Mouse (Mus musculus): ENCODE results near the gene Cd86. TPM values are rescaled to one million over a fixed set of nuclear protein-coding genes. Genes with fewer than 3 reads are reported as not detected.

Cd86 gene
- 10 to 100 TPM; 22.1 to 29.9 TPM for polyA plus RNA-seq (2017; shearing (Covaris generic))

DNA sequence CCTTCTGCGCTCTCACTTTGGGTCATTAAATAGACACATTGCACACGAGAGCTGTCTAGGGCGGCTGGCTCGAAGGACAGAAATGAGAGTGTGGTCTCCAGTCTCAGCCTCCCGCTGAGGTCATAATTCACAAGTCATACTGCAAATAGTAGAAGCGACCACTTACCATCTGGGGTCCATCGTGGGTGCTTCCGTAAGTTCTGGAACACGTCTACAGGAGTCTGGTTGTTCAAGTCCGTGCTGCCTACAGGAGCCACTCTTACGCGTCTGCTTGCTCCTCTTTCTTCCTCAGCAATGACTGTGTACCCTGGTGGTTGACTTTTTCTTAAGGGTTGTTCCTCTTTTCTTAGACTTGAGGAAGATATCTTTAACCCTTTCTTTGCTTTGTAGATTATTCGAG, at the start of gene Cd86:
Gene Cd86, minus strand, starts transcription at position 300 of the 400 bp plus-strand sequence.

DNA sequence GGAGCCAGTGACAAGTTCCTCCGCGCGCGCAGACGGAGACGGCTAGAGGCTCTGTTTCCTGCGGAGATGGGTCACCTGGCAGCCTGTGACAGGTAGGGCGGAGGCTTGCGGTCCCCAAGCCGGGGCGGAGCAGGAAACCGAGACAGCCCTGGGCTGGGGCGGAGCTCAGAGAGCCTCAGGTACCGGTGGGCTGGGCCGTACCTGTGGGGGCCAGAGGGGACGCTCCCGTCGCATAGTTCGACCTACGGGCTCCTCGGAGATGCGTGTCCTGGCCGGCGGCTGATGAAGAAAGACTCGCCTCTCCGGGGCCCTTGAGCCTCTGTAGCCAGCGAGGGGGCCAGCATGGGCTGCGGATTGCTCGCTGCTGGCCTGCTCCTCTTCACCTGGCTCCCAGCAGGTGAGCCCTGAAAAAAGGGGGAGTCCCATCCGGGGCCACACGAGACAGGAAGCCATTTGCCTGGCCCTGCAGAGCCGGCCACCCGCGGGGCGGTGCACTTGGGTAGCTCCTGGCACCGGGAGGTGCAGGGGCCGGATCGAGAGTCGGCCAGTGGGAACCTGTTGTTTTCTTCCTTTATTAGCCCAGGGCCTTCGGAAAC, 28.0 kb upstream of the Cd86 start, which contains the start of gene Ildr1:
Gene Ildr1, plus strand, starts transcription at position 161 of the 596 bp plus-strand sequence.

DNA sequence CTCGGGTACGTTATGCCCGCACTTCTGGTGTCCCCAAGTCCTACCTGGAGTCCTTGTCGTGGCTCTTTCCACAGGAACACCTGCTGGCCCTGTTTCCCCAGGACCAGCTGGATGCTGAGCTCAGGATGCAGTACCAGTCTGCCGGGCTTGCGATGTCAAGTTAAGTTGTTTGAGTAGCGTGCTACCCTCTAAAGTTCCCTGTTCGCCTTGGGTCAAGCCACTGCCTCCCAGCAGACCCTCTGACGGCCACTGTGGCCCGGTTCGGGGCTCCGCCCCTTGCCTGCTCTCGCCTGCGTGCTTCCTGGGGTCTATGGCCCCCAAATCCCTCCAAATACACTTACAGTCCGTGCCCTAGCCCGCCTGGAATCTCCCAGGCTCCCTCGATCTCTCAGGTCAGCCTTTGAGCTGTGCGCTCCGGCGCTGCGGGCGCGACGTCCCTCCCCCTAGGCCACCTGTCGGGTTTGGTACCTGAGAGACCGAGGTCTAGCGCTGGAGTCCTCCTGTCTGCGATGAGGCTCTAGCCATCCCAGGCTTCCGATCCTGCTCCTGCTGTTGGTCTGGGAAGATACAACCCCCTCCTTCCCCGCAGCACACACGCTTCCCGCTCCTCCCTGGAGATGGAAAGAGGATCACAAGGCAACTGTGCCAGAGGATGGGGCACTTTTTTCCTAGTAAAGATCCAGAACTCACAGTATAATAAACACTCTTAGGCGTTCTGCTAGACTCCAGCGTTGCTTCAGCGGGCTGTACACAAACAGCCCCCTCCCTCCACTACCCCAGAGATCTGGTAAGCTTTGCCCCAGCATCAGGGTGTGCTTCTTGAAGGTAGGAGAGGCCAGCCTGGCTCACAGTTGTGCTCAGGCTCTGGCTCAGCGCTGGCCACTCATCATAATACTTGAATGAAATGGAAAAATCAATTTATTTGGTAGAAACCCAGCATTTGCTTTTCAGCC, 104.2 kb downstream of the Cd86 start, which contains the start of gene Casr:
Gene Casr, minus strand, starts transcription at position 756 of the 953 bp plus-strand sequence.

Other genes with a start within 250 kb of the Cd86 start
- not detected for gene Stfa3, start 210.7 kb downstream of the Cd86 start, polyA plus RNA-seq (2017; shearing (Covaris generic))
- under 1 TPM in 1 of 2 experiments, not detected in 1; 0.36 TPM for gene Casr, start 103.9 kb downstream of the Cd86 start, polyA plus RNA-seq (2017; shearing (Covaris generic))
- 10 to 100 TPM in 1 of 2 experiments, 1 to 10 TPM in 1; 8.3 to 13.6 TPM for gene Ildr1, start 27.9 kb upstream of the Cd86 start, polyA plus RNA-seq (2017; shearing (Covaris generic))
- gene Slc15a2, start 118.9 kb upstream of the Cd86 start, polyA plus RNA-seq (2017; shearing (Covaris generic)): 10 to 100 TPM in 1 of 2 experiments, 1 to 10 TPM in 1; 6.1 to 12.6 TPM
- 10 to 100 TPM in 1 of 2 experiments, 1 to 10 TPM in 1; 8.2 to 19.4 TPM for gene Iqcb1, start 162.3 kb upstream of the Cd86 start, polyA plus RNA-seq (2017; shearing (Covaris generic))
- 1 to 10 TPM in 1 of 2 experiments, under 1 TPM in 1; 0.41 to 1.7 TPM for gene Eaf2, start 208.9 kb upstream of the Cd86 start, polyA plus RNA-seq (2017; shearing (Covaris generic))
- gene Golgb1, start 209.1 kb upstream of the Cd86 start, polyA plus RNA-seq (2017; shearing (Covaris generic)): 10 to 100 TPM; 37.9 to 41.7 TPM

All from activated CD4-positive, CD25-positive, alpha-beta regulatory T cell (primary cell).